Mouse (Mus musculus) subcutaneous adipose tissue, adult 2 months (tissue): ENCODE measurements around the gene Tmx2. TPM values are rescaled to one million over a fixed set of nuclear protein-coding genes. Genes with fewer than 3 reads are reported as not detected.

Experiments used
- polyA plus RNA-seq: library from polyadenylated mRNA; depleted of rRNA; stranded (reverse); fragments of >200 nt; gene quantifications from 2 replicates; pipeline ENCODE4 v1.2.3, GENCODE M21; 2012; ENCODE audit warnings: low replicate concordance; rRNA removed

Gene Tmx2
- 98.4 and 120 TPM in 2 replicates for polyA plus RNA-seq

DNA sequence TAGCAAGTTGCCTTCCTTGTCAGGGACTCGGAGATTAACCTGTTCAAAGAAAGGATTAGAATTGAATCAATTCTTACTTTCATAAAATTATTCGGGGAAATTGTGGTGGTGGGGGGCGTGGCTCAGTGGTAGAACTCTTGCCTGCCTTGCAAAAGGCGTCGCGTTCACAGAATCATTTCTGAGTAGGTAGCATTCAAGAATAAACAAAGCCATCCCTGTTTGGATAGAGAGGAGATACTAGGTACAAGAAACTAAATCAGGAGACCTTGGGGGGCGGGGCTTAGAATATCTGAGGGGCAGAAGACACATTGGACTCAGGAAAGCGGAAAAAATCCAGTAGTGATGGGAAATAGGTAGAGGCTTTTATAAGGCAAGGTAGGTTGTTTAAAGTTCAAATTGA lies at the start of gene Tmx2:
Gene Tmx2, minus strand, starts transcription at position 125 of the 400 bp plus-strand sequence.

DNA sequence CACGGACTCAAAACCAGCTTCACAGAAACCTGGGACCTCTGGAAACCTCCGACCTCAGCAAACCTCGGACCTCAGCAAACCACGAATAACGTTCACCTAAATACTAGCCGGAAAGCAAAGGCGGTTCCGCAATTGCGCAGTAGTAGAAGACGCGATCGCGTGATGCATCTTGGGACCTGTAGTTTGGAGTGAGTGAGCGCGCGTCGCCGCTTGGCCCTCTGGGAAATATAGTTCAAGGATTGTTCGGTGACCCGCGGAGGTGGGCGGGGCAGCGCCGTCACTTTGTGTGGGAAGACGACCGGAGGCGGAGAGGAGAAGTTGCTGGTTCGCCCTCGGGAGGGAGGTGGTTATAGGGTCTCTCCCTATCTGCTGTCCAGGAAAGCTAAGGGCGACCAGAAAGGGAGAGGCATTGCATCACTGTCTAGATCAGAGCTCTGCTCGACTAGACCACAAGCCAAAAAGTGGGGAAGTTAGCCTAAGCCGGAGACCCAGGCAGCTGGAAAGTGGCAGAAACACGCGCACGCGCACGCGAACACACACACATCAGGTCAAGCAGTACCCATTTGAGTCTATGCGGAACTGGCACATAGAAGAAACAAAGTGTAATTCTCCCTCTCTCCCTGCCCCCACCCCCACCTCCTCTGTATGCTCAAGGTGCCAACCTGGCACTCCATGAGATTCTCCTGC lies 48.4 kb upstream of the Tmx2 start, which contains the start of gene Clp1:
Gene Clp1, minus strand, starts transcription at position 179 of the 687 bp plus-strand sequence.

DNA sequence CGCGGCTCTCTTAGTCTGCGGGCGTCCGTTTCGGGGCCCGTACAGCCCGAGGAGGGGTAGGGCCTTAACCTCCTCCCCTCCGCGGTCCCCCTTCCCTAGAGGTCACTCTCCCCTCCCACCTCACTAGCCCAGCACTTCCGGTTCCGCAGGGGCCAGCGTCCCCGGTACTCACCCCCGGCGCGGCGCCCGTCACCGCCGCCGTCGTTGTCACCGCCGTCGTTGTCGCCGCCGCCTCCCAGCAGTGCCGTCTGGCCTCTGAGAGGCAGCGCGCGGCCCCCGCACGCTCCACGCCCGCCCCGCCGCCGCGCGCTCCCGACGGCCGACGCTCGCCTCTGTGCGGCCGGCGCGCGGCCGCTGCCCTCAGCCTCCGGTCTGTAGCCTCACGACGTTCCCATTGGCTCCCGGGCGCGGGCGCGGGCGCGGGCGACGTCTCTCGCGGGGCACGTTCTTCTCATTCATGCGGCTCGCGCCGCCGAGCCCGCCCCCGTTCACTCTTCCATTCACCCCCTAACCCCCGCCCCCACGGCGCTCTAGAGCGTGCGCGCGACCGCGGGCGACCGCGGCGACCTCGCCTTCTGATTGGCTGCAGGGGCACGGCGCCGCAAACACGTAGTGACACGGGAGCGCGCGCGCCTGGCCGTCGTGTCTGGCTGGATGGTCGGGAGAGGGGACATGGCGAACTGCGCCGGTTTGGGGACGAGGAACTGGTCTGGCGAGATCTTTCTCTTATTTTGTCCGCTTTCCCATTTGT lies 36.0 kb upstream of the Tmx2 start, which contains the start of gene Zdhhc5:
Gene Zdhhc5, minus strand, starts transcription at position 370 of the 751 bp plus-strand sequence.

DNA sequence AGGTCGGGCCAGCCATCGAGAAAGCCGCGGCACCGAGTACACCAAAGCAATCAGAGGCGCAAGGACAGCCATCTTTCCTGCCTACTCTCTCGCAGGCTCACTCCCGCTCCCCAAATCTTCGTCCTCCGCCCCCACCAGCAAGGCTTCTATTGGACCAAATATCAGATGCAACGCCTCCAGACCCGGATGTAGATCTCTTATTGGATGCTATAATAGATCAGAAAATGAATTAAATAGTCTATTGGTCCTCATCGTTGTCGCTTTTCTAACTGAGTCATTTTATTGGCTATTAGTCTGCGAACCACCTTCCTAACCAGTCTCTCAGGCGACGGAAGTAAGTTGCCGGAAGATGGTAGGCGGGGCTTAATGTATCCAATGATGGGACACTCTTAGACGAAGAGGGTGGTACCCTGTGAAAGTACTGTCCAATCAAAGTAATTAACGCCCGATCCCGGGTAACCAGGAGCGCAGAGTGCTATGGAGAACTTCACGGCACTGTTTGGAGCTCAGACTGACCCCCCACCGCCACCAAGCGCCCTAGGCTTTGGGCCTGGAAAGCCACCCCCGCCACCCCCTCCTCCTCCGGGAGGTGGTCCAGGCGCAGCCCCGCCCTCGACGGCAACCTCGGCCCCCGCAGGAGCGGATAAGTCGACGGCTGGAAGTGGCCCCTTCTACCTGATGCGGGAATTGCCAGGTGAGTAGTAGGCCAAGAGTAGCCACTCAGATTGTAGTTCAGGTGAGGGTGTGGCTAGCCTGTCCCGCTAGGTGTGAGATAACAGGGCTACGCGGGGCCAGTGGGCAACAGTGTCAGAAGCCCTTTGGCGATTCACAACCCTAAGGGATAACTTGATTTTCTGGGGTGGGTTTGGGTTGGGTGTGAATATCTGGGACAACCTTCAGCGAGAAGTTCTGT lies 716 bp downstream of the Tmx2 start, which contains the start of the genes Gm28635 and Med19:
Gene Gm28635, minus strand, starts transcription at position 74 of the 913 bp plus-strand sequence.
Gene Med19, plus strand, starts transcription at position 435 of the 913 bp plus-strand sequence.

DNA sequence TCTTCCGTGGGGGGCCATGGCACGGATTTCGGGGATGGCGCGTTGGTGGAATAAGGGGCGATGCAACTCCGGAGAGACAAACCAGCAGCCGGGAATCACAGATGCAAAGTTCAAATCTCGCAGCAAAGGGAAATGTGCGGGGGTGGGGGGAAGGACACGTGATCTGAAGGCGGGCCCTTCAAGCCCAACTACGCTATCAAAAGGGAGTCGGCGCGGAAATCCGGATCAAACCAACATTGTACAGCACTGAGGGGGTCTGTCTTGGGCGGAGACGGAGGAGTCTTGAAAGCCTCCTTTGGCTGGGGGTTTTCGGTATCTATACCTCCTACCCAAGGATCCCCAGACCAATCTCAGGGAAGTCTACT lies 8.4 kb downstream of the Tmx2 start, which contains the start of gene Selenoh:
Gene Selenoh, minus strand, starts transcription at position 202 of the 365 bp plus-strand sequence.

DNA sequence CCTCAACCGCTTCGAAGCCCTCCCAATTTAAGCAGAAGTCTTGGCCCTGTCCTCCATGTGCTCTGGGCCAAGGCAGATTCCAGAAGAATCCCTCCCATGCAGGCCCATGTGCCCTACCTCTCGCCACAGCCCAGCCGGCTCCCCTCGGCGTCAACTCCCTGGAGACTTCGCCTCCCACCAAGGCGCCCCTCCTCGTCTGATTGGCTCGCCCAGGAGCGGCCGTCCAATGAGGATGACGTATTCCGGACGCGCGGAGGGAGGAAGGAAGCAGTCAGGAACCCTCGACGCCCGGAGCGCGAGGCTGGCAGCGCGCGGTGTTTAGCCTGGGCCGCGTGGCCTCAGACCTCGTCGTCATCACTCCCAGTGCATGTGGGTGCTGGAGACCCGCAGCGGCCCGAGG lies 20.1 kb downstream of the Tmx2 start, which contains the start of gene Btbd18:
Gene Btbd18, plus strand, starts transcription at position 274 of the 400 bp plus-strand sequence.

DNA sequence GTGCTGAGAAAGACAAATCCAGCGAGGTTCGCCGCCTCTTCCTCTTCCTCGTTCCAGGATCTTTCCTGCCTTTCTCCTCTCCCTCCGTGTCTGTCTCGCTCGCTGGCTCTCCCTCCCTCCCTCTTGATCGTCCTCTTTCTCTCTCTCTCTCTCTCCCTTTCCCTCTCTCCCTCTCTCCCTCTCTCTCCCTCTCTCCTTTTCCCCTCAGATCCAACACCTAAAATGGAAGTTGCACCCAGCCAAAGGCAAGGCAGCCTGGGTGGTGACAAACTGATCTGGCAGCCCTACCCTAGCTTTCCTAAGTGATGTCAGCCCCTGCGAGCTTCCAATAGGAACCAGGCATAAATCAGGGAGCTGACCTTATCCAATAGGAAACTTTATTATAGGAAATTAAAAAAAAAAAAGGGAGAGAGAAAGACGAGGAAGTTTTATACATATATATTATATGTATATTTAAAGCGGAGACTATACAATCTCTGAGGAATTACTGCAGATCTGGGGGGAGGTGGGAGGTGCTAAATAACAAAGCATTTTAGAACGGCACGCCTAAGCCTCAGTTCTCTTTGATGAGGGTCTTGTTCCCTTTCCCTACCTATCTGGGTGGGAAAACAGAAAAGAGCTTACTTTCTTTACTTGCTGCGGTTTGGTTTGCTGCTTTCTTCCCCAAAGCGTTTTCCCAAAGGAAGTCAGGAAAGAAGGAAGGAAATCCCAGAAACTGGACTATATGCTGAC lies 28.3 kb downstream of the Tmx2 start, which contains the start of gene Ctnnd1:
Gene Ctnnd1, minus strand, starts transcription at position 302 of the 732 bp plus-strand sequence.

Other genes starting within 250 kb of the Tmx2 start
- gene Tfpi, start 202.4 kb downstream of the Tmx2 start, polyA plus RNA-seq, result 8.7 and 21.1 TPM in 2 replicates
- 48.1 and 70.2 TPM in 2 replicates for gene Ctnnd1, start 28.4 kb downstream of the Tmx2 start, polyA plus RNA-seq
- gene Btbd18, start 20.1 kb downstream of the Tmx2 start, polyA plus RNA-seq, result not detected in 2 replicates
- gene Selenoh, start 8.4 kb downstream of the Tmx2 start, polyA plus RNA-seq, result 32.7 and 68.5 TPM in 2 replicates
- gene Gm28635, start 1.1 kb downstream of the Tmx2 start, polyA plus RNA-seq, result not detected in 2 replicates
- gene Med19, start 738 bp downstream of the Tmx2 start, polyA plus RNA-seq, result 9.4 and 10.1 TPM in 2 replicates
- gene Zdhhc5, start 36.0 kb upstream of the Tmx2 start, polyA plus RNA-seq, result 45.2 and 59.9 TPM in 2 replicates
- 8.0 and 15.5 TPM in 2 replicates for gene Clp1, start 48.2 kb upstream of the Tmx2 start, polyA plus RNA-seq
- 5.2 and 20.0 TPM in 2 replicates for gene Ypel4, start 54.9 kb upstream of the Tmx2 start, polyA plus RNA-seq
- 2.5 and 6.6 TPM in 2 replicates for gene Gm19426, start 64.5 kb upstream of the Tmx2 start, polyA plus RNA-seq
- gene Serping1, start 96.3 kb upstream of the Tmx2 start, polyA plus RNA-seq, result 771 and 792 TPM in 2 replicates
- gene Ube2l6, start 119.7 kb upstream of the Tmx2 start, polyA plus RNA-seq, result 43.8 and 67.0 TPM in 2 replicates
- not detected in 2 replicates for gene Smtnl1, start 143.5 kb upstream of the Tmx2 start, polyA plus RNA-seq
- gene Timm10, start 147.9 kb upstream of the Tmx2 start, polyA plus RNA-seq, result 62.2 and 63.0 TPM in 2 replicates
- 39.0 and 41.0 TPM in 2 replicates for gene Slc43a1, start 159.7 kb upstream of the Tmx2 start, polyA plus RNA-seq
- gene Rtn4rl2, start 207.6 kb upstream of the Tmx2 start, polyA plus RNA-seq, result 9.8 and 12.4 TPM in 2 replicates